Mouse (Mus musculus) heart, embryonic 10.5 days (tissue): ENCODE data around the gene Tlr6. TPM values are rescaled to one million over a fixed set of nuclear protein-coding genes. Genes with fewer than 3 reads are reported as not detected.

Experiments
- DNase-seq: peaks from one replicate; pipeline ENCODE4 v3.0.0-alpha.2; 2017; ENCODE audit warnings: low spot score
- H3K27ac ChIP-seq: fragments of 300-500 bp; sonication (generic); 2 replicates; pipeline ENCODE4 v1.5.1; 2016; ENCODE audit warnings: mild to moderate bottlenecking
- H3K27me3 ChIP-seq: fragments of 300-500 bp; sonication (generic); 2 replicates; pipeline ENCODE4 v1.6.1; 2016; ENCODE audit warnings: mild to moderate bottlenecking; ENCODE audit not compliant: poor library complexity, insufficient read depth, severe bottlenecking
- H3K36me3 ChIP-seq: fragments of 300-500 bp; sonication (generic); 2 replicates; pipeline ENCODE4 v1.6.1; 2016; ENCODE audit warnings: mild to moderate bottlenecking, moderate library complexity
- H3K4me1 ChIP-seq: fragments of 300-500 bp; sonication (generic); 2 replicates; pipeline ENCODE4 v1.6.1; 2016; ENCODE audit warnings: mild to moderate bottlenecking
- H3K4me3 ChIP-seq: fragments of 300-500 bp; sonication (generic); 2 replicates; pipeline ENCODE4 v1.5.1; 2016; ENCODE audit warnings: mild to moderate bottlenecking, moderate library complexity
- H3K9me3 ChIP-seq: fragments of 300-500 bp; sonication (generic); 2 replicates; pipeline ENCODE4 v1.6.1; 2016; ENCODE audit warnings: mild to moderate bottlenecking, moderate library complexity
- WGBS: fragments of 180-500 bp; shearing (Covaris S2); methylation state at CpG from one replicate; pipeline ENCODE4 v1.1.7; 2016; 5-methylcytosine and 5-hydroxymethylcytosine counted together
- microRNA counts: library from miRNA; unstranded; fragments of <30 nt; microRNA quantifications from one replicate; lab custom pipeline; 2017
- microRNA-seq: library from miRNA; unstranded; fragments of <30 nt; microRNA quantifications from one replicate; pipeline ENCODE4, GENCODE M21; 2017
- polyA plus RNA-seq: library from polyadenylated mRNA; unstranded; fragments of >200 nt; fragmentation: Nextera tagmentation; extraction: Ambion mirVana; gene quantifications from 2 replicates; pipeline ENCODE4 v1.2.1, GENCODE M21; 2016

Gene Tlr6
- polyA plus RNA-seq, 1 experiment from 2014 or later = 0.29 TPM

- H3K27ac ChIP-seq = no peak overlapping the region
- H3K27me3 ChIP-seq = no peaks in the 10 kb centered on the region
- H3K36me3 ChIP-seq = no peaks in the 10 kb centered on the region
- H3K4me1 ChIP-seq = no peaks in the 10 kb centered on the region
- no peak for DNase-seq
- WGBS = 89% methylated on average over 9 of the region's 9 CpGs
- 0 out of 2 replicates have a peak, but pooled peaks cover 6% of the 10 kb centered on the region for H3K9me3 ChIP-seq
- H3K4me3 ChIP-seq = no peak overlapping the region
Observed at GRCm38 (mm10) chr5:64917161-64917560, 42.7 kb downstream of the Tlr6 start.

- Histone ChIP-seq H3K4me3 (no peak overlapping the region), H3K27ac (no peak overlapping the region), H3K27me3 (no peaks in the 10 kb centered on the region), H3K4me1 (peaks cover 6% of the 10 kb centered on the region; the same call in 1 of the 2 replicates), H3K9me3 (no peaks in the 10 kb centered on the region), H3K36me3 (no peaks in the 10 kb centered on the region)
- 82% methylated on average over 6 of the region's 6 CpGs for WGBS
- no peak for DNase-seq
Observed at GRCm38 (mm10) chr5:64908585-64909284, 51.2 kb downstream of the Tlr6 start.

GRCm38 (mm10) chr5:64907906-64908305 is 52.0 kb downstream of the Tlr6 start:
- Histone ChIP-seq H3K27me3 (no peaks in the 10 kb centered on the region), H3K4me3 (no peak overlapping the region), H3K4me1 (peaks cover 6% of the 10 kb centered on the region; the same call in 1 of the 2 replicates), H3K9me3 (no peaks in the 10 kb centered on the region), H3K36me3 (no peaks in the 10 kb centered on the region), H3K27ac (no peak overlapping the region)
- no peak for DNase-seq
- 87% methylated on average over 5 of the region's 5 CpGs for whole genome bisulfite sequencing

GRCm38 (mm10) chr5:64905516-64906271 is 54.2 kb downstream of the Tlr6 start:
- WGBS = 59% methylated on average over 14 of the region's 14 CpGs
- H3K9me3 ChIP-seq = no peaks in the 10 kb centered on the region
- no peak for DNase-seq

More at GRCm38 (mm10) chr5:64905516-64906271, 54.2 kb downstream of the Tlr6 start:
- Histone ChIP-seq H3K27ac (no peak overlapping the region), H3K36me3 (no peaks in the 10 kb centered on the region), H3K4me1 (peaks cover 6% of the 10 kb centered on the region; the same call in 1 of the 2 replicates), H3K27me3 (no peaks in the 10 kb centered on the region), H3K4me3 (no peak overlapping the region)

MicroRNA genes within 50 kb of the gene (microRNA counts, 519-probe panel; counts per million panel counts)
- microRNA mmu-miR-574-3p (lab: Ali Mortazavi, UCI) = 2,799 counts per million, percentile 10 among the panel's probes with 10 or more counts
- microRNA mmu-miR-574-5p (lab: Ali Mortazavi, UCI) = not detected

Small RNAs within 50 kb of the gene (microRNA-seq; reads per million reads assigned to microRNA genes)
- gene Mir574 = 94.5 reads per million, percentile 50 among the genes with 10 or more reads in this experiment

Other genes with a start within 250 kb of the Tlr6 start
- 49.6 and 61.8 TPM in 2 replicates for gene Klf3, start 156.7 kb downstream of the Tlr6 start, polyA plus RNA-seq
- gene Tlr1, start 26.5 kb downstream of the Tlr6 start, polyA plus RNA-seq = 0.10 and 0.11 TPM in 2 replicates
- 35.3 and 36.2 TPM in 2 replicates for gene Fam114a1, start 10.0 kb upstream of the Tlr6 start, polyA plus RNA-seq
- gene Tmem156, start 132.0 kb upstream of the Tlr6 start, polyA plus RNA-seq = 0.12 and 0.13 TPM in 2 replicates
- gene Klhl5, start 147.4 kb upstream of the Tlr6 start, polyA plus RNA-seq = 12.9 and 13.0 TPM in 2 replicates
- gene Wdr19, start 239.6 kb upstream of the Tlr6 start, polyA plus RNA-seq = 7.3 and 8.4 TPM in 2 replicates